Mouse (Mus musculus): ENCODE results near the gene Camkmt.

Gene Camkmt

DNA sequence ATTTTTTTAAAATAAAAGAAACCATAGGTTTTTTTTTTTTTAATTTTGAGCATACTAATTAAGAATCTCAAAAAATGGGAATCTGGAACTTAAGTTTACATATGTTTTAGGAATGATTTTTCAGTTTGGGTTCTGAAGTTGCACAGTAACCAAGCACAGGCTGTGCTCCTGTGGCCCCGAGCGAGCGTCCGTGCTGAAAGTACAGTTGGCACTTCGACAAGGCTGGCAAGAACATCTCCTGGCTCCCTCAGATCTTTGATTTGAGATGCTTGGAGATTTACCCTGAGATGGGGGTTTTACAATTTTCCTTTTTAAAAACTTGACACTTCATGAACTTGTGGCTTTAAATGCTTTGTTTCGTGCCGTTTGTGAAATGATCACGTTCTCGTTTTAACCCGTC lies 218.7 kb downstream of the Camkmt start:
- DNase-seq: no peak

DNA sequence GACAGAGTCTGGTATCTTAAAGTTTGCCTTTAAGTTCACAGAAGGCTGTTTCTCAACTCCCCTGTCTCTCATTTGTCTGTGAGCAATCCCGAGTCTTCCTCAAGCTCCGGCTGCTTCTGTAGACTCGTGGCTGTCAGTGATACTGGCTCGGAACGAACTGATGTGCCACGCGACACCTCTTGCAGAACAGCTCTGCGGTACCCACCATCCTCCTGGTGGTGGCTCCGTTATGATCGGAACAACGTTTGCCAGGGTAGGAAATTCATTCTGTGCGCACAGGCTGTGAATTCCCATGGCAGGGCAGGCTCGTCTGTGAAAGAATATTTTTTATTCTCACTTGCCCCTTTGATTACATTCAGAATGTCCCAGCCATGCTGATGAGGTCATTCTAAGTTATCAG lies 221.0 kb downstream of the Camkmt start:
- no peak for DNase-seq

DNA sequence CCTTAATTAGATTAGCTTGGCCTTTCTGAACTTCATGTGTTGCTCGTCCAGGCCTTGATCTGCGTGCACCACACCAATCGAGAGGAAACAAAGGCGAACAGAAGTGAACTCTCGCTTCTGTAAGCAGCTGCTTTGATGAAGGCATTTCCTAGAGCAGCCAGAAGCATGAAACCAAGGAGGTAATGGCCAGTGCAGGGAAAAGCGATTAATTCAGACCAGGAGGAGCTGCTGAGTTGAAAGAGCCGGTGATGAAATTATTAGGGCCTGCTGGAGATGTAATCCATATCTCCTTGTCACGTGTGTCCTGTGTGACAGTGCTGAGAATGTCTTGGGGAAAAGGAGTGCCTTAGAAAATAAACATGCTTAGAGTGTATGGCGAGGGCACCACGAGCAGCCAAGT lies 228.0 kb downstream of the Camkmt start:
- no peak for DNase-seq

DNA sequence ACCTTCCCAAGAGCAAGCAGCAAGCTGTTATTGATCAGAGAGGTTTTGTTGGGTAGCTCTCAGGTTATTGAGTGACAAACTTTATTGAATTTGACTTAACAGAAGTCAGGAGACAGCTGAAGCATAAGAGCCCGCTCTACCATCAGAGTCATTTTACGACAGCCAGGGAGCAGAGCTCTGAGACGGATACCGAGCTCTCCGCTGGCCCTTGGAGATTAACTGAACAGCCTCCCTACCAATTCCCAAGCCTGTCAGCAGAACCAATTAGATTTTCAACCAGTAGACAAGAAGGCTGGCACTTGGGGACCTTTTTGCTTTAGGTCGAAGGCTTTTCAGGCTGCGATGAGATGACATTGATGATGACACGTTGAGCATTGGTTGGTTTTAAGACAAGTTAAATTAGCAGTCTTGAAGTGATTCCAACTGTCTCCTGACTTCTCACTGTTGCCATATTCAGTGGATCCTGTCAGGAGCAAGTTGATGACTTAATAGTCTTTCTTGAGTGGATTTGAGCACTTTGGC lies 229.5 kb downstream of the Camkmt start:
- DNase-seq: no peak

DNA sequence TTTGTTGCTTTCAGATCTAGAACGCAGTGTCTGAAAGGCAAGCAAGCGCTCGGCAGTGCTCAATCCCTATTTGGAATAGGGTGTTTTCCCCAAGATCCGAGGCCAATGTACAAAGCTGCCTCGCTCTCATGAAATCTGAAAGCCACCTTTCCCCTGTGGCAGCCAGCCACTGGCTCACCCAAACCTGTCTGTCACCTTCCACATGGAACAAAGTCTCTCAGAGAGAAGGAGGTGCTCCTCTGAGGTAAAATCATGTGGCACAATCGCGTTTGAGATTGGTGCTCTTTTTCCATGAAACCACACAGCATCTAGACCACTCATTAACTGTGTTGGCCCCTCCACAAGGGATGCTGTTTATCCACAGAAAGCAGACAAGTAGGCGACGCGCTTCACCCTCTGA lies 238.5 kb downstream of the Camkmt start:
- DNase-seq: no peak

DNA sequence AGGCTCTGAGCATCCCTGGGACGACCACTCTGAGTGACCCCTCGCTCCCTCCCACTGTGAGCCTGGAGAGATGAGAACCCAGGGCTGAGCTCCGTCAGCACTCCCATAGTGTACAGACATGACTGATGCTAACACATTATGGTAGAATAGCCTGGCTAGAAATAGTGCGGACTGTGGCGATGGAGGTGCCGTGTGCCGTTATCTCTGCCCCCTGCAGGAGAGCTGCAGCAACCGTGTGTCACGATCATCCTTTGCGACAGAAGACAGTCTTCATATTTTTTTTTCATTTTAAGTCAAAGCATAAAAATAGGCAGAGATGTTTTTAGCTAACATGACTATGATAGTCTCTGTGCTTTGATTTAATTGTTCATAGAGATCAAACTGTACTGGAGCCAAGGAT lies 245.1 kb downstream of the Camkmt start:
- DNase-seq: no peak

DNA sequence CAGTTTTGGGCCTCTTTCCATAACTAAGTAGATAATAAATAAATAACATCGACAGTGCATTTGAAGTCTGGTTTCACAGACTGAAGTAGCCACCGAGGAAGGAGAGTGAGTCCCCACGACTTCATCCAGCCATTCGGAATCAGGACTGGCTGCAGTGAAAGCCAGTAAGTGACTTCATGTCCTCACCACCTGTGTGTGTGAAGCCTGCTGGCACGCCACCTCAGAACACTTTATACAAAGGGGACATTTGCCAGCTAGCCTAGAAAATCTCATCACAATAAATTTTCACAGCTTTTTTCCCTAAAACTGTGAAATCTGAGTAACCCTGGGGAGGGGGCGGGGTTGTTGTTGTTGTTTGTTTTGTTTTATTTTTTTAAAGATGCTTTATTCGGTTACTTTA lies 247.3 kb downstream of the Camkmt start:
- DNase-seq: no peak

DNA sequence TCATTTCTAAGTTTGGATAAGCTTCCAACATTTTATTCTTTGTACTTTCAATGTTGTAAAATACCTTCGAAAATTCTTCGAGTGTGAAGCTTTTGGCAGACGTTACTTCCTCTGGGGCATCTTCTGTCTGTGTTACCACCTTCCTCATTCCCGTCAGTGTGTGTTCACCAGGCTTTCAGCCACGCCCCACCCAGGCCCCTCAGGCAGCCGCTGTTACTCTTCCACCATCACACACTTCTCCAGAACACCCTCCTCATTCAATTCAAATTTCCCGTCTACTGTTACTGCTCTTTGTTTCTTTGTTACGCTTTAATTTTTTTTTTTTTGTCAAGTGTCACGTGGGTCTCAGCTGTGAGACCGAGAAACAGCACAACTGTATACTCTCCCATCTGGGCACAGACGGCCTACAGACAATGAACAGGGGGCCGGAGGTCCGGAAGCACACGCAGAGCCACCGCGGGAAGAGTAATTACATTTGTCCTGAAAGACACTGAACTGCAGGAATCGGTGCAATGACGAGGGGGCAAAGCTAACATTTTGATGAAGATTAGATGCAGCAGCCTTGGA lies 250.9 kb downstream of the Camkmt start:
- DNase-seq: no peak

DNA sequence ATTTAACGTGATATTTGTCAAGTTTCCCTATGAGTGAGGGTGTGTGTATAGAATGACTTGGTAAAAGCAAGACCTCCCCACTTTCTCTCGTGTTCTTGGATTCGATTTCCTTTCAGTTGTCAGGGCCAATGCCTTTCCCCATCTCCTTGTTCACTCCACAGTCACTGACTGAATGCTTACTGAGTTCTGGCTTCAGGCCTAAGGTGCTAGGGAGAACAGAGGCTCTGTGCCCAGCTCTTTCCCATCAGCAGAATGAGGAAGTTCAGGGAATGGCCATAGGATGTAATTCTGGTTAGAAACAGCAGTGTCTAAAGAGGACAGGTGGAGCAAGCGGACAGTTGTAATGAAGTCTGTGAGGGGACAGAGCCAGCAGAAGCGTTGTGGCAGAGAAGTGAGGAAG lies 252.1 kb downstream of the Camkmt start:
- no peak for DNase-seq

DNA sequence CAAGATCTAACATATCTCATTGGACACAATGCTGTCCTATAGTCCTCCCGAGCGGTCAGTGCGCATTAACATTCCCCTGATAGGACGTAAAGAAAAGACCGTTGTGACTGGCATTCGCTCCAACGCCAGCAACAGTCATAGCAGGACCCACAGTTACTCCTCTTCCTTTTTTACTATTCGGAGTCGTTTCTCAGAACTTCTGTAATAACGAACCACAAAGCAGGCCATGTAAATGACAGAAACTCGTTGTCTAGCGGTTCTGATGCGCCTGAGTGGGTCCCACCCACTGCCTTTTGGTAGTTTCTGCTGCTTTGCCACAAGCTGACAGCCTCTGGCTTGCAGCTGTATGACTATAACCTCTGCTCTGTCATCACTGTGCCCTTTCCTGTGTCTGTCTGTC lies 253.1 kb downstream of the Camkmt start:
- no peak for DNase-seq

DNA sequence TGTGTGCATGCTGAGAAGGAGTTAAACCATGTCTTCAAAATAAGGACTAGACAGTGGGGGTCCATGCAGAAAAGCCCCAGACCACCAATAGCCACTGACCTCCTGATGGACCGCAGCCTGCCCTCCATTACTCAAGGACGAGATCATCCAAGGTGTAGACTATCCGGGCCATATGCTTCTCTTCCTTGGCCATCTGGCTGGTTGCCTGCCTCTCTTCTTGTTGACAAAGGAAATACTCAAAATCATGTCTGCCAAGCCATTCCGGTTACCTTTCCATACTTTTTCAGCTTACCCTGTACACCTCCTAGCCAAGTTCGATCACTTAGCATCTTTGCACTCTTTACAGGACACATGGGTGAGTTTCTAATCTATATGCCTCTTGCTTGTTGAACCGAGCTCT lies 256.3 kb downstream of the Camkmt start:
- DNase-seq: no peak

DNA sequence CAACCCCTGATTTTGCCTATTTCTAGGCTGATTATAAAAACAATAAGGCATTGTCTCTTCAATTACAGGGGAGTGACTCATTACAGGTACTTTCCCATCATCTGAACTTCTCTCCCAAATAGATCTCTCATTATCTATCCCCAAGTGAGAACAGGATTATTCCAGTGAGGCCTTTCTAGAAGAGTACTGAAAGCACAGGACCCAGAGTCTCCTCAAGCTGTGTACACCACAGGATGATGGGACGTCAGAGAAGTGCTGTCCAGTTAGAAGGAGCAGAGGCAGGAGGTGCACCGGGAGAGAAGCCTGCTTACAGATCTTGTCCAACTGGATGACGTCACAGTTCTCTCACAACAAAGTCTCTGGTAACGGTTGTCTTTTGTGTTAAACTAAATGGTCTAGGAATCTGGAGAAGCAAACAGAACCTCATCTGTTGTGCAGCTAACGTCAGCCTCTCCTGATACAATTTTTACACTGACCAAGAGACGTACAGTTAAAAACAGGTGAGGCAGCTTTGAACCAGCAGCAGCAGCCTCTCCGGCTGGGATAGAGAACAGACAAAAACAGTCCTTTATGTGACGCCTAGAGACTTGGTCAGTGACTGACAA lies 259.1 kb downstream of the Camkmt start:
- DNase-seq: no peak

DNA sequence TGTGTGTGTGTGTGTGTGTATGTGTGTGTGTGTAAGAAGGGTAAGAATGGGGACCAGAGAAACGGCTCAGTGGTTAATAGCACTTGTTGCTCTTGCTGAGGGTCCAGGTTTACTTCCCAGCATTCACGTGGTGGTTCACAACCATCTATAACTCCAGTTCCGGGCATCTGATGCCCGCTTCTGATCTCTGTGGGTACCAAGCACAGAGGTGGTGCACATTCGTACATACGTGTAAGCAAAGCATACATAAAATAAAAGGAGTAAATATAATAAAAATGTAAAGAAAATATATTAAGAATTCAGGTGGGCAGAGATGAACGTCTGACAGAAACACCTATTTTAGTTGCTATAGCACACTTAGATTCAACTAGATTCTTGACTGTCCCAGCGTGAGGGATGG lies 260.9 kb downstream of the Camkmt start:
- no peak for DNase-seq

DNA sequence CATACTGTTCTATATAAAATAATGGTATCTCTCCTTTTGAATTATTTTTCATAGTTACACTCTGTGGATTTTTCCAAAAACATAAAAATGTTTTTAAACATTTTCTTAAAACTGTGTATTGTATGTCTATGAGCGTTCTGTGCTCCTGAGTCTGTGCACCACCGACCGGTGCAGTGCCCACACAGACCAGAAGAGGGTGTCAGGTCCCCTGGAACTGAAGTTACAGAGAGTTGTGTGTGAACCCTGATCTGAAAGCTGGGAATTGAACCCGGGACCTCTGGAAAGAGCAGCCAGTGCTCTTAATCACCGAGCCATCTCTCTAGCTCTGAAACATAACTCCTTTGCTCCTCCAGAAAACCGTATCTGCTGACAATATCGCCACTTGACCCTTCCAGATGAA lies 262.4 kb downstream of the Camkmt start:
- DNase-seq: no peak

DNA sequence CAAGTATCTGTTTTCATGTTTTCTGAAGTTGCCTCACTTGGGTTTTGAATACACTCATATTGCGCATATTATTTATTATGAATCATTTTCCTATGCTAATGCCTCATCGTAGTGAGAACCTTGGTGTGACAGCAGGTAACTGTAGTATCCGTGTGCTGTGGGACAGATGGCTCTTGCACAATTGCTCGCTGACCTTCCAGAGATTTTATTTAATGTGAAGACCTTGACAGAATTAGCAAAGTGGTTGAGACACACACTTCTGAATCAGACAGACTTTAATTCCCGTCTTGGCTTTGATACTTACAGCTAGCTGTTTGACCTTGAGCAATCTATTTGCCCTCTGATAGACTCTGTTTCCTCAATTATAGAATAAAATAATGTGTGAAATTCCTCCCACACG lies 262.8 kb downstream of the Camkmt start:
- no peak for DNase-seq

DNA sequence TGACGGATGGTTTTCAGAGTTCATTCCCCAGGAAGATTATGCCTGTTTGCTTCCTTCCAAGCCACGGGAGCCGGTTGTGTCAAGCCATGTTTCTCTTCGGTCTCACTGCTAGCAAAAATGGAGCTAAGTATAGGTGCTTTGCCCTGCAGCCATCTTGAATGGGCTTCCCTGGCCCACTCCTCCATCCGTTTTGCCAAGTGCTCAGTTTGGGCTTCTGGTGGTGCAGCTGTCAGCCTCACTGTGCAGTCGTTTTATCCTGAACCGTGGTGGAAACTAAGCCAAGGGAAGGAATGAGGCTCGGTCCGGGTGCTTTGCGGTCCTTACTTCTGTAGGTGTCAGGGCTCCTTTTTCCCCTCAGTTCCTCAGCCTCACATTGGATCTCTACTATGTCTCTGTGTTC lies 263.3 kb downstream of the Camkmt start:
- no peak for DNase-seq

DNA sequence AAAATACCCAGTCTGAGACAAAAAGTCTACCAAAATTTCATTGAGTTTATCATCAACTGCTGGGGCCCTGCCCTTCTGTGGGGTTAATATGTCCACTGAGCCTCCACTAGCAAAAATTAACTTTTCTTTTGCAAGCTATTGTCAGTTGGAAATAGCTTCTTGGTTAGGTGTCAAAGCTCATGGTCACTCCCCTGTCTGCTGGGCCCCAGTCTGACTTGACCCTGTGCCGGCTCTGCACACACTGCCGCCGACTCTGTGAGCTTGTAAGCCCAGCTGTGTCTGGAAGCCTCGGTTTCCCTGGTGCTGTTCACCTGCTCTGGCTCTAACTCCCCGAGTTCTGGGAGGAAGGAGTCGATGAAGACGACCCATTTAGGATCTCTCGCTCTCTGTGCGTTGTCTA lies 265.0 kb downstream of the Camkmt start:
- no peak for DNase-seq

DNA sequence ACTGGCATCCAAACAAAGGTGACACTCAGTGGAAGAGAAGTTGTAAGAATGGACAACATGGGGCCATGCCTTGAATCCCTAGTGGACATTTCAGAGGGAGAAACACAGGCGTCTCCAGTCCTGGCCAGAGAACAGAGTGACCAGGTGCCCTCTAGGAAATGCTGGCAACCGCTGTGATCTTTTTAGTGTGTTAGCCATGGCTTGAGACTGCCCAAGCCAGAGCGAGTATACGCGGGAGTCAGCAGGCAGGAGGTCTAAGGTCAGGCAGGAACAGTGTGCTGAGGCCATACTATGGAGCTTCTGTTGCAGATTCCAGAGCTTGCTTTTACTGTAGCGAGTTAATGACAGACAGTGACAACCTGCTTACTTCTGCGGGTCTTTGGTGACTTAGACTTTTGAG lies 270.7 kb downstream of the Camkmt start:
- DNase-seq: no peak

DNA sequence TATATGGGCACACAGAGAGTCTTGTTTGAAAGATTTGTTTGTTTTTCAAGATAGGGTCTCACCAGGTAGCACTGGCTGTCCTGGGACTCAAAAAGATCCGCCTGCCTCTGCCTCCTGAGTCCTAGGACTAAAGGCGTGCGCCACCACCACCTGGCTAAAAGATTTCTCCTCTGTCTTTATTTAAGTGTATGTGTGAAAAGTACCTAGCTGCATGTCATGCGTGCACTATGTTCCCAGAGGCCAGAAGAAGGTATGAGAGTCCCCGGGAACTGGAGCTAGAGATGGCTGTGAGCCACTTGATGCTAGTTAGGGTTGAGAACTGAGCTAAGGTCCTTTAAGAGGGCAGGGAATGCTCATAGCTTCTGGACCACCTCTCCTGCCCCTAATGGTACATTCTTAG lies 277.0 kb downstream of the Camkmt start:
- DNase-seq: no peak

DNA sequence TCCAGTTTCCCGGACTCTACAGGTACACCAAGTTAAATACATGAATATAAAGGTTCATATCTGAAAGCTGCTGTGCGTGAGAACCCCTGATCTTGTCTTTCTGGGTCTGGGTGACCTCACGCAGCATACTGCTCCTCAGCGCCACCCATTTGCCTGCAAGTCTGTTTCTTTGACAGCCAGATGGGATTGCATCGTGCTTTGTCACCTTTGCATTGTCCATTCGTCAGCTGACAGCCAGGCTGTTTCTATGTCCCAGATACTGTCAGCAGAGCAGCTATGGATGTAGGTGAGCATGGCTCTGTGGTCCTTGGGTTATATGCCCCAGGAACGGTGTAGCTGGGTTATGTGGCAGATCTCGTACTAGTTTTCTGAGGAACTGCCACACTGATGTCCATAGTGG lies 278.4 kb downstream of the Camkmt start:
- no peak for DNase-seq

DNA sequence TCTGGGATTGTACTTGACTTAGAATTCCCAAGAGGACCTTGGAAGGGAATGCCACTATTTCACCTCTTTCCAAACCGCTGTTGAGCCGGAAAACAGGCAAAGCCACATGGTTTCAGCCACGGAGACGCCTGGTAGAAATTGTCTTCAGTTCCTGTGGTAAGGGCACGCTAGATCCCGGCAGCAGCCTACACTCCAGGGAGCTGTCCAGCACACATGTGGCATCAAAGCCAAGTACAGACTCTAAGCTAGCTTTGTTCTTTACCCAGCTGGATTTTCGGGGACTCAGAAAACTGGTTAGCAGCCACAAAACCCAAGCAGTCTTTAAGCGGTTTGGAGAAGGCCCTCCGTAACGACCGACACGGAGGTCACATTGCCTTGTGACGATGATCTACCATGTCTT lies 281.7 kb downstream of the Camkmt start:
- no peak for DNase-seq

DNA sequence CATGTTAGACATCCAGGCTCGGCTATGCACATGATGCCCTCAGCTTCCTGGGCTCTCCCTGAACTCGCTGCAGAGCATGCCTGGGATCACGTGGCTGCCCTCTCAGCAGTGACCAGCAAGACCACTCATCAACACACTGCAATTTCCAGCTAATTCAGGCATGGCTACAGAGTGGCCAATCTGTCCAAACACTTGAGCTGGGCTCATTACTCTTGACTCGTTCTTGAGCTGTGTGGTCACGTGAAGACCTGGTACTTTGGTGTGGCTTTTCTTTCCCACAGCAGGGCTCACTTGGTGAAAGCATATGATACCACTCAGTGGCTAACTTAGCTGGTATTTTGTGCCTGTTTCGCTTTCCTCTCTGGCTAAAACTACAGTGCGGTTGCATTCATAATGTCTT lies 282.2 kb downstream of the Camkmt start:
- no peak for DNase-seq

DNA sequence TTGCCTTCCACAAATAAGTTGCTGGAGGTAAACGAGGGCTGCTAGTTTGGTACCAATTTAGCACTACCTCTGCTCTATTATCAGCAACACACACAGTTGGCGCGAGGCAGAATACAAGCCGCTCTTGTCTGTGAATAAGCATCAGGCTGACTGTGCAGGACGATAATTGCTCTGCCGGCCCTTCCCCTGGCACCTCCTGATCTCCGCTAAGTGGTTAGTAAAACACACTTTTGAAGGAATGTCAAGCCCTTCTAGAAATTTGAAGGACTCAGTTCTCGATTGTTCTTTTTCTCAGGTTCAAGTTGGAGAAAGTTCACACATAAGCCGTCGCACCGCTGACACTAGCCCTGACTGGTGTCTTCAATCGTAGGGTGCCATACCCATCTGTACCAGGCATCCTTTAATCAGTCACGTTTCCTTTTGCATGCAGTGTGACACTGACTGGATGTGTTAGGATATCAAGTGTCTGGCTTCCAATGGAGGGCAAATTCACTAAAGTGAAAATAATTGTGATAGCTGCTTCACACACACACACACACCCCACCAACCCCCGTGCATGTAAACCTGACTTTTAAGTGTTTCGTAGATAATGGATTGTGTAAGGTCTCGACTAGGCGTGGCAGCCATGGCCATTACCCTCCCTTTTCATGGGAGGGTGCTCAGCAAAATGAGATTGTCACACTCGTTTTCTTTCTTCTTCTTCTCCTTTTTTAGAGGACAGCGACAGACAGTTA lies 283.9 kb downstream of the Camkmt start:
- DNase-seq: no peak

DNA sequence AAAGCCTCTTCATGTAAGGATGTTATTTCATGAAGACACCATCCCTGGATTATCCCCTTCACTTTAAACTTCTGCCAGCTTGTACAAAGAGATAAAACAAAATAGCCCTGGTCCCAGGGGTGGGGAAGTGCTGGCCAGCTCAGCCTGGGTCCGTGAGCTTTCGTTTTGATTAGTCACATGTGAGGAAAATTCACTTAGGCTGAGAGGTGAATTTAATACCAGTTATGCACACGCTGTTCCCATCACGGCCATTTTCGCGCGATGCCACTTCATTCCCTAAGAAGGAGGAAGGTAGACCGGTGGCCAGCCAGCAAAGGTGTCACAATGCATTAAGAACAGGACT lies 284.5 kb downstream of the Camkmt start:
- no peak for DNase-seq

DNA sequence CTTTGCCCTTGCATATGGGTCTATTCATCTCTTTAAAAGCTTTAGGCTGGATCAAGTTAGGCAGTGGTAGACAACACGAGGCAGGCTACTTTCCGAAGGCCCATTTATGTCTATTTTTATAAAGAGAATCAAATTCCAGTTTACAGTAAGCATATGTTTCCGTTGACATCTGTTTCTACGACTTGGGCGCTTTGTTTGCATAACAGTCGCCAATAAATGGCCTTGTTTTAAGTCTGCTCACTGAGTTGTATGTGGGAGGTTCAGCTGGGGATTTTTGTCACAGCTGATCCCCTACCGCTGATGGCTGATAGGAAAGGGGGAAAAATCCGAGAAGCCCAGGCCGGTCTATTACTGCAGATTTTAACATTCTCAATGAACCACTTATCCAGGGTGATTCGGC lies 285.2 kb downstream of the Camkmt start:
- no peak for DNase-seq
